Mouse (Mus musculus): ENCODE results near the gene Kcnk6.
"Not testable (repeated sequence)": the region's sequence is repeated elsewhere in the genome, so short reads cannot be mapped to it uniquely, and the experiment has no call there.

Kcnk6 gene

GRCm38 (mm10) chr7:29194230-29194629 lies 38.1 kb downstream of the Kcnk6 start:
- not testable (repeated sequence) for DNase-seq

DNA sequence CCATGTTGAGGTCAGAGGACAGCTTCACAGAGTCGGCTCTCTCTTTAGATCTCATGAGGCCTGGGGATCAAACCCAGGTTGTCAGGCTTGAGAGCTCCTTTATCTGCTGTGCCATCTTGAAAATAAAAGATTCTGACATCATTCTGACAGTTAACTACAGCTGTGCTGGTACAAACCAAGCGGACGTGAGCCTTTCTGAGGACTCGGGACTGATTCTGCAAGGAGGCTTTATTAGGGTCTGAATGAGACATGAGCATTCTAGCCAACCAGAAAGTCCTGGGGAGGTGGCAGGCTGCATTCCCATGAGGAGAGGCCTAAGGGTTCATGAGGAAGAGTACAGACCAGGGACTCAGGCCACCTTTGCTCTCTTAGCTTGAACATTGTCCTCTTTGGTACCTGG lies 51.0 kb downstream of the Kcnk6 start:
- DNase-seq: not testable (repeated sequence)

GRCm38 (mm10) chr7:29180854-29181236 lies 51.5 kb downstream of the Kcnk6 start:
- no peak for DNase-seq

- DNase-seq: peak; percentile 97
Measured at GRCm38 (mm10) chr7:29180077-29180853, 52.0 kb downstream of the Kcnk6 start, which contains the start of gene Psmd8. TSS of gene Psmd8 (minus strand) at chr7:29180701.

- DNase-seq: no peak
Measured at GRCm38 (mm10) chr7:29179323-29179722, 53.0 kb downstream of the Kcnk6 start.

DNA sequence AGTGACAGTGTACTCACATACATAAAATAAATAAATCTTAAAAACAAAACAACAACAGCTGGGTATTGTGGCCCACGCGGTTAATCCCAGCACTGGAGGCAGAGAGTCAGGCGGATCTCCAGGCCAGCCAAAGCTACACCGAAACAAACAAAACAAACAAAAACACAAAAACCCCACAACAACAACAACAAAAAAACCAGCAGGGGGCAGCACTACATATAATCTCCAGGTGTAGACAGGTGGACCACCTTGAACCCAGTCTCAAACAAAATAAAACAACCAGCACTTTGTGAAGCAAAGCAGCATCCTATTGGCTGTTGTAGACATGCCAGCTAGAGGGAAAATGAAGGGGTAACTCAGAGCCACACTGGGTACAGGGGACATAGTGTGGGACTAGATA lies 54.2 kb downstream of the Kcnk6 start:
- DNase-seq: no peak

DNA sequence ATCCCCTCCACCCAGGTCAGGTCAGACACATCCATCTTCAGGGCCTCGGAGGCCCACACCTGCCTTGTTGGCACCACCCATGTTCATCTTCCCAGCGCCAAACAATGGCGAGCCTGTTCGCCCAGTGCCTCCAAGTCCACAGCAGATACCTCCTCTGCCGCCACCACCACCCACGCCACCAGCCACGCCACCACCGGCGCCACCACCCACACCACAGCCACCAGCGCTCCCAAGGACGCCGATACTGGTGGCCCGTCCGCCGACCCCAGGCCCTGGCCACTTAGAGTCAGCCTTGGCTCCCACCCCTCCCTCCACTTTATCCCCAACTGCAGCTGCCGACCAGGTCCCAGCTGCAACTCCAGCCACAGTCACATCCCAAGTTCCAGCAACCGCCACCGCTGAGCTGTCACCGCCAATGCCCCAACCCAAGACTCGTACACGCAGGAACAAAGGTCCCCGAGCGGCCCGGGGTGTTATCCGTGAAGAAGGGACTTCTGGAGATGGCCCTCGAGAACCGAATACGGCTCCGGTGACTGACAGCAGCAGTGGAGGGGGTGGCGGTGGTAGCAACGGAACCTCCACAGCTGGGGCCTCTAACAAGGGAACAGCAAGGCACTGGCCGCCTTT lies 59.8 kb downstream of the Kcnk6 start:
- no peak for DNase-seq

All from kidney, adult 18-20 months (tissue).